Mouse (Mus musculus) olfactory bulb, adult 2 months (tissue): ENCODE results near the gene Sept10.

Source experiments
- CTCF ChIP-seq: fragments of 200-500 bp; IDR thresholded peaks from 2 replicates; pipeline ENCODE4 v1.5.1; 2012; ENCODE audit warnings: low read depth, mild to moderate bottlenecking, low read length, moderate library complexity; ENCODE audit not compliant: insufficient read depth
- POLR2A ChIP-seq: fragments of 200-500 bp; IDR thresholded peaks from 2 replicates; pipeline ENCODE4 v1.6.1; 2012; ENCODE audit warnings: mild to moderate bottlenecking, low read depth, low read length, moderate library complexity; ENCODE audit not compliant: insufficient read depth

GRCm38 (mm10) chr10:59109015-59109414 lies 112.6 kb downstream of the Sept10 start:
- peak; percentile 48 for TF ChIP-seq CTCF
- no peak for TF ChIP-seq POLR2A
